Mouse (Mus musculus): ENCODE measurements around the gene Ivd.

Ivd gene

GRCm38 (mm10) chr2:118910605-118911278, 49.0 kb downstream of the Ivd start:
- DNase-seq = no peak

DNA sequence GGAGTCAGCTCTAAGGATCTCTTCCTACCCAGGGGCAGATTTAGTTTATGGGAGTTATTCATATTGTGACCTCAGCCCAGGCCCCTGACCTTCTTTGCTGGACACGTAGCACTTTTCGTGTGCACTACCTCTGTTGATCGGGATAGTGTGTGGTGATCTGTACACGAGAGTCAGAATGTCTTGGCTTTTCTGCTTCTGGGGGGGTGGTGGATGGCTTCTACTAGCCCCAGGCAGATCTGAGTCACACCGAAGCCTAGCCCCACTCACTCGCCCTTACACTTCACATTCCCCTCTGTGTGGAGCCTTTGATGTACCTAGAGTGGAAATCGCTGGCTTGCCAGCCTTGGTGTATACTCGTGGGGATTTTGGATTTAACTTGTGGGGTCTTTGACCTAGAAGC, 51.0 kb downstream of the Ivd start:
- no peak for DNase-seq

DNA sequence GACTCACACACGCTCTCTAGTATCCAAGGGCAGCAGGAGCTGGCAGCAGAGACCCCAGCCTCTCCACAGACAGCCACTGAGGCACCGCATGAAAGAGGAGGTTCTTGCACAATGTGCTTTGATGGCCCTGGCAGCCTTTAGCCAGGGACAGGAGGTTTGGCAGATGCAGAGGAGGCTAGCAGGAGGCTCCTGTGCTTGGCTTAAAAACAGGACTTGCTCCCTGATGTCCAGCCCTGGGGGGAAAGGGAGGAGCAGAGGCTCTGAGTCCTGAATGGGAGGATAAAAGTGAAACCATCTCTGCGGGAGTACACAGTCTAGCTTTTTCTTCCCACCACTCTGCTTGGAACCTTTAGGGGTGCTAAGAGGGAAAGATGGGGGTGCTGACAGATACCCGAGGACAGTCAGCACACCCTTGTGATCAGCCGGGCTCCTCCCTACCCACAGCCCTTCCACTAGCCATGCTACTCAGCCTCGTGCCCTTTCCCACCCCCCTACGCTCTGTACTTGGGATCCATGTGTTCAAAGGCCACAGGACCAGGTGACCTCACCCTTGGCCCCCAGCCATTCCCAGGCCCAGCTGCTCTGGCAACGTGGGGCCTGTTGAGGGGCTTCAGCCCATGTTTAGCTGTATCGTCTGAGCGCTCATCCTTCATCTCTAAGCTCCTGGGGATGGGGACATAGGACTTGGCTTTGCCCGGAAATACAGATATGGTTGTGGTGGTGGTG, 52.0 kb downstream of the Ivd start:
- peak; percentile 50 for DNase-seq

DNA sequence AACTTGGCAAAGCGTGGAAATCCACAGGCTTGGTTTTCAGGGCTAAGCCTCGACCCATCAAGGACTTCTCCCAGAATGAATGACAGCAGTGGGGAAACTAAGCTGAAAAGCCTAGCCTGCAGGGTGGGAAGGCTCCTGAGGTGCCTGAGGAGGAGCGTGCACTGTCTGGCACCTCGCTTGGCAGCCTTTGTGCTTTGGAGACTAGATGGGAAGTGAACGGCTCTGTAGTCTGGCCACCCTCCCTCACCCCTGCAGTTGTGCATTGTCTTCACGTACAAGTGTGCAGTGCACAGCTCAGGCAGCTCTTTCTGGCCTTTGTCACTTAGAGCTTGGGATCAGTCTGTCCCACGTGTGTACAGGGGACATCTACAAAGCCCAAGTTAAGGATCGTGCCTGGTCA, 52.9 kb downstream of the Ivd start:
- DNase-seq = no peak

DNA sequence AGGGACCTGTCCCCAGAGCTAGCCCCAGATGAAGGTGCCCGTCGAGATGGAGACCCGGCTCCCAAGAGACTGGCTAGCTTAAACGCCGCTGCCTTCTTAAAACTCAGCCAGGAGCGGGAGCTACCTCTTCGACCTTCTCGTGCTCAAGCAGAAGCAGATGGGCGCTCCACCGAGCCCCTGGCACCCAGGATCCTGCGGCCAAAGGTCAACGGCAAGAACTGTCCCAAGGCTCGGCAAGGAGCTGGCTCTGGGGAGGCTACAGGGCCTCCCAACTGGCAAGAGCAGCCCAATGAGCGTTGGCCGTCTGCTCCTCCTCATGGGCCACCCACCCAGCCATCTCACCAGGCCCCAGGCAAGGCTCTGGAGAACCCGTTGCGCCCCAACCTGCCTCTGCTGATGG, 54.7 kb downstream of the Ivd start:
- DNase-seq = no peak

DNA sequence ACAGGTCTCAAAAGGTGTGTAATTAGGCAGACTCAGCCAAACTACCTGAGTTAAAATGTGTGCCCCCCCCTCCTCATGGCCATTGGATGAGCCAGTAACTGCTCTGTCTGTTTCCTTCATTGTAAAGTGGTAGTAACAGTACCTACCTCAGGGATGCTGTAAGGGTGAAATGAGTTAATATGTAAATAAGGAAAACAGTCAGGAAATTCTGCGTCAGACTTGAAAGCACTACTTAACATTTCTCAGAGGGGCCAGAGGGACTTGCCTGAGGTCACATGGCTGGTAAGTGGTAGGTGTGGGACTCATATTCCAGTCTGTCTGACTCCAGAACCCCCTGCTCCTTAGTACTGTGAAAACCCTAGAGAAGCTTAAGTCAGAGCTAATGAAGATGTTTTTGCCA, 56.8 kb downstream of the Ivd start:
- DNase-seq = no peak

DNA sequence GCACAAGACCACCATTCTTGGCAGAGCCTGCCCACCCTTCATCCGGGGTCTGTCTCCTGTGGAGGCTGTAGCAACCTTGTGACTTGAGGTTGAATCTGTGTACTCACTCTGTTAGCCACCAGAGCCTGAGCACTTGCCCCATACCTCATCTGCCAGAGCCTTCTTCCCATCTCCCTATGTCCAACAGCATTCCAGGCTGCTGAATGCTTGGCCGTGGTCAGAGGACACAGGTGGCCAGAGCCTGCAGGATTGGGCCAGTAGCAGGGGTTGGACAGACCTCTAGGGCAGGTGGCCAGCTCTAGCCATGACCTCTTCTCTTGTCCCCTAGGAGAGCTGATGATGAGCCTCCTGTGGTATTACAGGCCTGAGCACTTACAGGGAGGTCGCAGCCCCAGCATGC, 58.7 kb downstream of the Ivd start:
- DNase-seq = no peak

GRCm38 (mm10) chr2:118925952-118926351, 64.2 kb downstream of the Ivd start:
- DNase-seq = no peak

DNA sequence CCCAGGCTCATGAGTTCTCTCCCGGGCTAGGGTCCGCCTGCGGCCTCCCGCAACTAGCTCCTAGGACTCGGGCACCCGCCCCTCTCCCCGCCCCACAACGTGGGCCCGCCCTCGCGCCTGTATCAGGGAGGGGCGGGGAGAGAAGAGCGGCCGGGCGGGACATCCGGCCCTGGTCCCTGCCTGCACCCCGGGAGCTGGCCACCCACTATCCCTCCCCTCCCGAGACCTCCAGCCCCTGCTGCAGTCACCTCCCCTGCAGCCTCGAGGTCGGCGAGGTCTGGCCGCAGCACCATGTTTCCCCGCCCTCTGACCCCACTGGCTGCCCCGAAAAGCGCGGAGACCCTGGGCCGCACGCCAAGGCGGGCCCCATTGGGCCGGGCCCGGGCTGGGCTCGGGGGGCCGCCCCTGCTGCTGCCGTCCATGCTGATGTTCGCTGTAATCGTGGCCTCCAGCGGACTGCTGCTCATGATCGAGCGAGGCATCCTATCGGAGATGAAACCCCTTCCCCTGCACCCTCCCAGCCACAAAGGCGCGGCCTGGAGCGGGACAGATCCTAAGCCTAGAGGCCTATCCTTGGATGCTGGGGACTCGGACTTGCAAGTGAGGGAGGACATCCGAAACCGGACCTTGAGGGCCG, 64.7 kb downstream of the Ivd start, which contains the start of gene Chst14:
Gene Chst14, plus strand, starts transcription at position 136 of the 637 bp plus-strand sequence.
- peak; percentile 58 for DNase-seq

- no peak for DNase-seq
These were observed 65.4 kb downstream of the Ivd start for GRCm38 (mm10) chr2:118926998-118927739.
